Mouse (Mus musculus) limb, embryonic 13.5 days (tissue): ENCODE results near the gene Ddx56. TPM values are rescaled to one million over a fixed set of nuclear protein-coding genes. Genes with fewer than 3 reads are reported as not detected.

Source experiments
- ATAC-seq: fragments of 200-750 bp; cut with Nextera tagmentation; 2 replicates; pipeline ENCODE4 v1.8.0; 2017; ENCODE audit warnings: low read depth, moderate number of reproducible peaks, moderate TSS enrichment; ENCODE audit not compliant: low FRiP score
- H3K27ac ChIP-seq: fragments of 300-500 bp; sonication (generic); 2 replicates; pipeline ENCODE4 v1.5.1; 2015; ENCODE audit warnings: inconsistent platforms, mild to moderate bottlenecking, moderate library complexity
- H3K27me3 ChIP-seq: fragments of 300-500 bp; sonication (generic); 2 replicates; pipeline ENCODE4 v1.6.1; 2015; ENCODE audit warnings: mild to moderate bottlenecking, inconsistent platforms
- H3K36me3 ChIP-seq: fragments of 300-500 bp; sonication (generic); 2 replicates; pipeline ENCODE4 v1.6.1; 2015; ENCODE audit warnings: inconsistent platforms, mild to moderate bottlenecking, moderate library complexity
- H3K4me1 ChIP-seq: fragments of 300-500 bp; sonication (generic); 2 replicates; pipeline ENCODE4 v1.6.1; 2015; ENCODE audit warnings: inconsistent platforms
- H3K4me2 ChIP-seq: fragments of 300-500 bp; sonication (generic); replicated peaks from 2 replicates; pipeline ENCODE4 v1.6.1; 2015; ENCODE audit warnings: inconsistent platforms, mild to moderate bottlenecking, moderate library complexity
- H3K4me3 ChIP-seq: fragments of 300-500 bp; sonication (generic); 2 replicates; pipeline ENCODE4 v1.5.1; 2015; ENCODE audit warnings: moderate library complexity, mild to moderate bottlenecking, inconsistent platforms
- H3K9ac ChIP-seq: fragments of 300-500 bp; sonication (generic); 2 replicates; pipeline ENCODE4 v1.6.1; 2015; ENCODE audit warnings: mild to moderate bottlenecking, inconsistent platforms
- H3K9me3 ChIP-seq: fragments of 300-500 bp; sonication (generic); 2 replicates; pipeline ENCODE4 v1.6.1; 2016; ENCODE audit warnings: inconsistent platforms
- WGBS: fragments of 180-500 bp; shearing (Covaris S2); methylation state at CpG from one replicate; pipeline ENCODE4 v1.1.7; 2015; 5-methylcytosine and 5-hydroxymethylcytosine counted together
- polyA plus RNA-seq: library from polyadenylated mRNA; unstranded; fragments of >200 nt; fragmentation: Nextera tagmentation; extraction: Ambion mirVana; gene quantifications from 2 replicates; pipeline ENCODE4 v1.2.1, GENCODE M21; 2015

The Ddx56 gene
- polyA plus RNA-seq, 1 experiment from 2014 or later, result 98.1 TPM

DNA sequence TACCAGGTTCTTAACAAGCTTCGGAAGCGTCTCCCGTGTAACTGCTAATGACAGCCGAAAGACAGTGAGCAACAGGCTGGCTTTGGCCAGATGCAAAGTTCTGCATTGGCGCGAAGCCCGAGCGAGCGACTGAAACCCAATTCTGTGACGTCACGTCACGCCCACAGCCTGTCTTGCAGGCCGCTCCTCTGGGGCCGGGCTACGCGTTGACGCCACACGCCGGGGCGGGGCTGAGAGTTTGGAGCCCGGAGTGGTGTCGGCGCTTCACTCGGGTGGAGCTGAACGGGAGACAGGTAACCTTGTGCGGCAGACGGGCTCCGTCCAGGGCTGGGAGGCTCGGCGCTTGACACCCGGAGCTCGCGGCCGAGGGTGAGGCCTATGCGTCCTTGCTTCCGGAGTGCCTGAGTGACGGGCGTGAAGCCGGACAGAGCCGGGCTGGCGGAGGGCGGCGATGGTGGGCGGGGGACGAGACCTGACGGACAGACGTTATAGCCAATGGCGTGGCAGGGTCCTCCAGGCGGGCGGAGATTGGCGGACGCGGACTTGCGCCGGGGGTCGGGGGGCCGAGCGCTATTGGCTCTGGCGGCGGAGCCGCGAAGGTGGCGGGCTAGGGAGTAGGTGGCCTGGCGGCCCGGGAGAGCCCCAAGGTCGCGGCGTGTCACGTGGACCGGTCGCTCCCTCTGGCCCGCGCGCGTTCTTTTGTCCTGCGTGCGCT, 24.0 kb upstream of the Ddx56 start, which contains the start of gene Ogdh:
Ogdh (plus strand) TSS at position 233 of the 715 bp plus-strand sequence.
- Histone ChIP-seq H3K4me3 (peak within 1 kb of the TSS; percentile 76), H3K27me3 (no peaks in the 10 kb centered on the region), H3K9ac (peak within 1 kb of the TSS; percentile 74), H3K4me2 (peak within 1 kb of the TSS; percentile 75), H3K4me1 (peaks cover 12% of the 10 kb centered on the region), H3K36me3 (no peaks in the 10 kb centered on the region), H3K9me3 (no peaks in the 10 kb centered on the region), H3K27ac (peak within 1 kb of the TSS; percentile 79)
- ATAC-seq, result peak; percentile 99
- under 1% methylated on average over 70 of the region's 77 CpGs for WGBS

DNA sequence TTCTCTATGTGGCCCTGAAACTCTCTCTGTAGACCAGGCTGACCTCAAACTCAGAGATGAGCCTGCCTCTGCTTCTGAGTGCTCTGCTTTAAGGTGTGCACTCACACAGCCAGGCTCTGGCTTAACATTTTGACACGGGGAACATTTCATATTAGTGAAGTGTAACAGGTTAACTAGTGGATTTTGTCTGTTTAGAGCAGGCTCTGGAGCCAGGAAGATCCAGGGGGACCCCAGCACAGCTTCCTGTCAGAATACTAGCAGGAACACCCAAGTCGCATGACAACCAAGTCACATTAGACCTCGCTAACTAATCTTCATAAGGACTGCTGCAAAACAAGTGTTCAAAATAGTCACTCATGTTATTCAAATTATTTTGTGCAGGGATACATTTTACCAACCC, 23.3 kb upstream of the Ddx56 start:
- no peak for ATAC-seq

DNA sequence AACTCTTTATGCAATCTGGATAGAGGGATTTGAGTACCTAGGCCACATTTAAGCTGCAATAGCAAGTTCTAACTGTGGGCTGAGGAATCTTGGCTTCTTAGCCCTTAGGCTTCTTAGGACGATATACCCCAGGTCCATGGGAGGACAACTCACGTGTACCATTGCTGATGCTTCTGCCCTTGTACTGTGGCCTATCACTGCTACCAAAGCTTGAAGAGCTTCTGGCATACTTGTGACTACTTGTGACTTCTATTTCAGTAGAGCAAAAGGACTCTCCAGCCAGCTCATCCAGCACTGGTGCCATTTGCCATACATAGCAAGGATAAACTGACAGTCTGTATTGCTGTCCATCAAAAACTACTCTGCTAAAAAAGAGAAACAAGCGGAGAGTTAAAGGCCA, 22.6 kb upstream of the Ddx56 start:
- Histone ChIP-seq H3K36me3 (no peaks in the 10 kb centered on the region), H3K4me2 (no peak overlapping the region), H3K9me3 (no peaks in the 10 kb centered on the region), H3K27me3 (peaks cover 3% of the 10 kb centered on the region; the same call in 1 of the 2 replicates), H3K27ac (no peak overlapping the region), H3K4me3 (no peak overlapping the region), H3K4me1 (peaks cover 12% of the 10 kb centered on the region), H3K9ac (no peak overlapping the region)
- 89% methylated on average over 3 of the region's 3 CpGs for WGBS
- ATAC-seq, result no peak

More for the DNA sequence above, 23.3 kb upstream of the Ddx56 start:
- Histone ChIP-seq H3K9me3 (no peaks in the 10 kb centered on the region), H3K36me3 (no peaks in the 10 kb centered on the region), H3K4me2 (peak overlapping the region; percentile 75), H3K4me3 (peak overlapping the region; percentile 76), H3K27ac (no peak overlapping the region; the same call in 1 of the 2 replicates), H3K4me1 (peaks cover 12% of the 10 kb centered on the region), H3K27me3 (peaks cover 1% of the 10 kb centered on the region; the same call in 1 of the 2 replicates), H3K9ac (peak overlapping the region; percentile 74)
- WGBS, result 23% methylated on average over 3 of the region's 3 CpGs

DNA sequence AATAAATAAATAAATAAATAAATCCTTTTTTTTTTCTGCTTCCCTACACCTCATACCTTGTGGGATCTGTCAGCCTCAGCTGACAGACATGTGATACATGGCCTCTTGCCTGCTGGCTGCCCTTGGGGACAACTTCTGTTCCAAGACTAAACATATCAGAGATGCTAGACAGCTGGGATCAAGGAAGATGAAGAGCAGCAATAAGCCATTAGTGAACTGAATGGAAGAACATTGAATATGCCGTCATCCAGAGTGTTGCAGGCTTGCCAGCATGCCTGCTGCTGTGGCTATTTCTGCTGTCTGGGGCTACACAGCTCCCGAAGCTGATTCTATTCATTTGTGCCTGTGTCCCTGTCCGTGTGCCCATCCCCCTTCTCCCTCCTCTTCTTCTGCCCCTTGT, 15.4 kb upstream of the Ddx56 start:
- no peak overlapping the region for H3K27ac ChIP-seq
- H3K36me3 ChIP-seq, result no peaks in the 10 kb centered on the region
- H3K4me3 ChIP-seq, result no peak overlapping the region
- peaks cover 8% of the 10 kb centered on the region for H3K9me3 ChIP-seq
- no peaks in the 10 kb centered on the region for H3K4me1 ChIP-seq
- H3K27me3 ChIP-seq, result peaks cover 3% of the 10 kb centered on the region; the same call in 1 of the 2 replicates
- 90% methylated on average over 3 of the region's 3 CpGs for WGBS
- H3K4me2 ChIP-seq, result no peak overlapping the region
- H3K9ac ChIP-seq, result no peak overlapping the region
- ATAC-seq, result no peak

DNA sequence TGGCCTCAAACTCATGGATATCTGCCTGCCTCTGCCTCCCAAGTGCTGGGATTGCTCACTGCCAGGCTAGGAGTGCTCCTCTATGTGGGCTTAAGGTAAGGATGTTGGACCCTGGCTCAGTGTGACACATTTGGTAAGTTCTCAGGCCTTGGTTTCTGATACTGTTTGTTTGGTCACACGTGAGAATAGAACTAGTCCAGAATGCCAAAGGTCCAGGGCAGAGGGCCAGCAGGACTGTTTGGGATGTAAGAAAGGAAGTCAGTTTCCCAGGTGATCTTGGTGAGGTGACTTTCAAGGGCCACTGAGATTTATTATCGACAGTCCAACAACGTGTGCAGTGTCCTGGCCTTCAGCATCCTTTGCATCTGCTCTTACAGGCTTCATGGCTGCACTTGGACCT, 8.9 kb upstream of the Ddx56 start:
- Histone ChIP-seq H3K9me3 (peaks cover 8% of the 10 kb centered on the region), H3K4me2 (no peak overlapping the region), H3K27ac (no peak overlapping the region), H3K9ac (0 out of 2 replicates have a peak overlapping the region, but pooled peaks have one; percentile 19), H3K4me3 (no peak overlapping the region), H3K4me1 (peaks cover 19% of the 10 kb centered on the region), H3K36me3 (peaks cover 16% of the 10 kb centered on the region), H3K27me3 (no peaks in the 10 kb centered on the region)
- 67% methylated on average over 3 of the region's 3 CpGs for WGBS
- no peak for ATAC-seq

DNA sequence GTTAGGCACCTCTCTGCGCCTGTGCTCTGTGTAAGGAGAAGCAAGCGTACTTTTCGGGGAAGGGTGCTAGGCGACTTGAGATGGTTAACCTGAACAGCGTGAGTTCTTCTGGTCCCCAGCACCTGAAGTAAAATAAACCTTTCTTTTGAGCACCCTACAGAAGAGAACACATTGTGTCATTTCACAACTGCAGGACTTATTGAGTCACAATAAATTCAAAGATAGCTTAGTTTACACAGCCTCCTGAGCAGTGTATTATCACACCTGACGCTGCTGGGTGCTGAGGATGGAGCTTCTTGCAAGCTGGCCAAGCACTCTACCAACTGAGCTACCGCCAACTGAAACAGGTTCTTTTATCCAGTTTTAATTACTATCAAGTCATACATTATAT, 7.5 kb upstream of the Ddx56 start:
- WGBS, result 26% methylated on average over 7 of the region's 7 CpGs
- ATAC-seq, result no peak; the same call in 1 of the 2 replicates
- peak overlapping the region; percentile 98 for H3K4me3 ChIP-seq

DNA sequence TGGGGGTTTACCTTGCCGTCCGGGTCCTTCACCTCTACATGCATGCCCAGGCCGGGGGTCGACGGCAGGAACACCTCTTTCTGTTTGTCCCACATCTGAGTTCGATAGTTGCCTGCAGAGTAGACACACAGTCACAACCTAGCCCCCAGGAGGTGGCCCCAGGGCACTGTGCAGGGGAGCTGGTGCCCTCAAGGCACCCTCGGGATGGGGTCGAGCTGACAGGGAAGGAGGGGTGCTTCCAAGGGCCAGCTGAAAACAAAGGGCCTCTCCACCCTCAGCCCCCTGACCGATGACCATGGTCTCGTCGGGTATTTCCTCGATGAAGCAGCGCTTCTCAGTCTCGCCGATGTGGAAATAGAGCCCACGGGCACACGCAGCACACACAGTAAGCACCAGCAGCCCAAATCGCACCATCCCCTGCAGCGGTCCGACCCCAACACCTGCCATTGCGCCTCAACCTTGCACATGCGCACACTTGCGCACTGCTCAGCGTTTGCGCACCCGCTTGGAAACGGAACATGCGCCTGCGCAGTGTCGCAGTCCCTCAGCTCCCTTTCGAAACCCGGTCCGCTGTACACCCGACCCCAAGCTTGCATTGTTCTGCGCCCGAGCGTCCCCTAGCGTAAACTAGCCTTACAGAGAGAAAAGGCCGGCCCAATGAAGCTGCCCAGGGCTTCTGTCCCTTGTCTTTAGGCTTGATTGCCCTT, 7.0 kb upstream of the Ddx56 start, which contains the start of gene Tmed4:
Tmed4 (minus strand) TSS at position 484 of the 707 bp plus-strand sequence.
- Histone ChIP-seq H3K36me3 (peaks cover 32% of the 10 kb centered on the region), H3K27me3 (no peaks in the 10 kb centered on the region), H3K4me1 (peaks cover 19% of the 10 kb centered on the region)

More for the DNA sequence above, 7.5 kb upstream of the Ddx56 start:
- peak overlapping the region; percentile 92 for H3K4me2 ChIP-seq
- H3K9ac ChIP-seq, result peak overlapping the region; percentile 67
- H3K27ac ChIP-seq, result no peak overlapping the region; the same call in 1 of the 2 replicates
- H3K9me3 ChIP-seq, result 0 out of 2 replicates have a peak, but pooled peaks cover under 1% of the 10 kb centered on the region
- H3K36me3 ChIP-seq, result peaks cover 29% of the 10 kb centered on the region
- peaks cover 19% of the 10 kb centered on the region for H3K4me1 ChIP-seq
- no peaks in the 10 kb centered on the region for H3K27me3 ChIP-seq

DNA sequence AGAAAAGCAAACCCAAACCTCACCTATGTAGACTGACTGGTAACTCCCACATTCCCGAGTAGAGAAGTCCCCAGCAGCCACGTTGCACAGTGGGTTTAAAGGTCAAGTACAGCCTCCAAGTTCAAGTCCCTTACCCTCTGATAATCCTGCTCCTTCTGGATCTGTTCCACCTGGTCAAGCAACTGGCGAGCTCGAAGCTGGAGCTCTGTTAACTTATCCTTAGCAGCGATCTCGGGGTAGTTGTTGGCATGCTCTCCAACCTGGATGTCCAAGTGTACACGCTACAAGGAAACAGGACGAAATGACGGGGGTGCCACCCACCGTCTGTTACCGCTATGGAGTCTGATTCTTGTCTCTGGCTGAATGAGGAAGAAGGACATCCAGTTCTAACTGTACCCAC, 6.0 kb upstream of the Ddx56 start:
- peak overlapping the region; percentile 98 for H3K4me3 ChIP-seq
- H3K27me3 ChIP-seq, result no peaks in the 10 kb centered on the region
- H3K27ac ChIP-seq, result no peak overlapping the region
- peak overlapping the region; percentile 92 for H3K4me2 ChIP-seq
- H3K4me1 ChIP-seq, result peaks cover 19% of the 10 kb centered on the region
- ATAC-seq, result no peak
- 63% methylated on average over 11 of the region's 11 CpGs for WGBS
- H3K9me3 ChIP-seq, result no peaks in the 10 kb centered on the region
- H3K9ac ChIP-seq, result peak overlapping the region; percentile 91
- peaks cover 35% of the 10 kb centered on the region for H3K36me3 ChIP-seq

More for the DNA sequence above, 7.0 kb upstream of the Ddx56 start, which contains the start of gene Tmed4:
- Histone ChIP-seq H3K27ac (no peak within 1 kb of the TSS; the same call in 1 of the 2 replicates), H3K9me3 (no peaks in the 10 kb centered on the region), H3K9ac (peak within 1 kb of the TSS; percentile 91), H3K4me3 (peak within 1 kb of the TSS; percentile 98), H3K4me2 (peak within 1 kb of the TSS; percentile 92)
- under 1% methylated on average over 39 of the region's 39 CpGs for WGBS
- peak; percentile 98 for ATAC-seq

DNA sequence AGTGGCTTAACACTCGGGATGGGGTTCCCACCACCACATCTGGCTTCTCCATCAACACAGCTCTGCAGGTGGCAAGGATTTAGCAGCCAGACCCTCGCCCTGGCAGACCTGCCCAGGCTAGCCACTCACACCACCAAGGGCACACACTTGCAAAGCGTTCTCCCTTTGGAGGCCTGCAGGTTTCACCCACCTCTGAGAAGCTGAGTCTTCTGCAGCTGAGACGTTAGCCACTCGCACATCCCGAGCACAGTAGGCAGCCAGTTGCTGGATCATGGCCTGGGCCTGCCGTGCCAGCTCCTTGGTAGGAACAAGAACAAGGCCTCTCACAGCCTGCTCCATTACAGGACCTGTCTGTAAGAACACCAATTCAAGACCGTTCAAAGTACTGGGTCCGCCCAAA, 951 bp downstream of the Ddx56 start:
- Histone ChIP-seq H3K4me1 (peaks cover 13% of the 10 kb centered on the region), H3K9me3 (no peaks in the 10 kb centered on the region), H3K27ac (no peak overlapping the region), H3K4me2 (peak overlapping the region; percentile 96), H3K9ac (peak overlapping the region; percentile 93), H3K4me3 (peak overlapping the region; percentile 97), H3K27me3 (no peaks in the 10 kb centered on the region), H3K36me3 (peaks cover 67% of the 10 kb centered on the region)
- WGBS, result 67% methylated on average over 9 of the region's 9 CpGs
- ATAC-seq, result no peak

DNA sequence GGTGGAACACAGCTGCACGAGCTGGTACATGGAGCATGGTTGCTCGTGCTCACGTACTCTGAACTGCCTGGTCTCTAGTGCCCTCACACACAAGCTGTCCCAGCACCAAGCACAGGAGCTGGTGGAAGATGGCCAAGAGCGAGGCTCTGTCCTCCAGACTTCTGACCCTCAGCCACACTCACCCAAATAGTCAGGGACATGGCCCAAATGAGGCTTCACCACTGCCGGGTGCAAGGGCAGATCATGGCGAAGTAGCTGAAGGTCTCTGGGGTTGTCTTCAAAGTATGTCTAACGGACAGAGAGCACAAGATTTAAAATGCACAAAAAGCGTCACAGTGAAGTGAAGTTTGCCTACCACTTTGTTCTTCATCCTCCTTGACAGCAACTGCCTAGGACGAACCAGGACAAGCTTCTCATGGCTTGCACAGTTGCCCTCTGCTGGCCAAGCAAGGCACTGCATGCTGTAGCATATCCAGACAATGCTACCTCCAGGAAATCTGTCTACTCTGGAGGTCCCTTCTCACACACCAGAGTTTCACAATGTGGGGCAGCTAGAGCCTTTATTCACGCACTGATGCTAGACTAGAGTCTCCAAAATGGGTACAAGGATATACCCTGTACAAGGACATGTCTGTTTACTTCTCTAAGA, 6.0 kb downstream of the Ddx56 start:
- H3K9ac ChIP-seq, result no peak overlapping the region
- WGBS, result 78% methylated on average over 10 of the region's 10 CpGs
- H3K4me2 ChIP-seq, result no peak overlapping the region
- H3K9me3 ChIP-seq, result no peaks in the 10 kb centered on the region
- H3K27me3 ChIP-seq, result no peaks in the 10 kb centered on the region
- H3K4me1 ChIP-seq, result peaks cover 5% of the 10 kb centered on the region
- peaks cover 90% of the 10 kb centered on the region for H3K36me3 ChIP-seq
- no peak; the same call in 1 of the 2 replicates for ATAC-seq
- no peak overlapping the region for H3K4me3 ChIP-seq
- no peak overlapping the region for H3K27ac ChIP-seq

DNA sequence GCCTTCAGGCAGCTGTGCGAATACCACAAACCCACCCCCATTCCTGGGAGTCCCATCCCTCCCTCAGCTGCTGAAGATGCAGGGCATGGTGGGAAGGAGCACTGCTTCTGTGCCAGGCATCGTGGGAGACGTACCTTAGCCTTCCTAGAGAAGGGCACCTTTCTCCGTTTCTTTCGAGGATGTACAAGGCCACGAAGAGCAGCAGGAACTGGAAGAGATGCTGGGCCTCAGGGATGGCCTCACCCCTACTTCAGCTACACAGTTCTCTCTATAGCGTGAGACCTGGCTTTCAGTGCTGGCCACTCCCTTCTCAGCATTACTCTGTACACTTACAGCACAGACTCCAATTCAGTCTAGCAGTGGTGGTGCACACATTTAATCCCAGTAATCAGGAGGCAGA, 8.2 kb downstream of the Ddx56 start:
- WGBS, result 94% methylated on average over 7 of the region's 7 CpGs

More for the DNA sequence above, 8.2 kb downstream of the Ddx56 start:
- ATAC-seq, result no peak
- Histone ChIP-seq H3K36me3 (peaks cover 72% of the 10 kb centered on the region), H3K9me3 (no peaks in the 10 kb centered on the region), H3K9ac (no peak overlapping the region), H3K4me2 (no peak overlapping the region), H3K27me3 (no peaks in the 10 kb centered on the region), H3K4me1 (no peaks in the 10 kb centered on the region), H3K27ac (no peak overlapping the region), H3K4me3 (no peak overlapping the region)
